Mouse (Mus musculus): ENCODE data around the gene Dnm3.

The Dnm3 gene

DNA sequence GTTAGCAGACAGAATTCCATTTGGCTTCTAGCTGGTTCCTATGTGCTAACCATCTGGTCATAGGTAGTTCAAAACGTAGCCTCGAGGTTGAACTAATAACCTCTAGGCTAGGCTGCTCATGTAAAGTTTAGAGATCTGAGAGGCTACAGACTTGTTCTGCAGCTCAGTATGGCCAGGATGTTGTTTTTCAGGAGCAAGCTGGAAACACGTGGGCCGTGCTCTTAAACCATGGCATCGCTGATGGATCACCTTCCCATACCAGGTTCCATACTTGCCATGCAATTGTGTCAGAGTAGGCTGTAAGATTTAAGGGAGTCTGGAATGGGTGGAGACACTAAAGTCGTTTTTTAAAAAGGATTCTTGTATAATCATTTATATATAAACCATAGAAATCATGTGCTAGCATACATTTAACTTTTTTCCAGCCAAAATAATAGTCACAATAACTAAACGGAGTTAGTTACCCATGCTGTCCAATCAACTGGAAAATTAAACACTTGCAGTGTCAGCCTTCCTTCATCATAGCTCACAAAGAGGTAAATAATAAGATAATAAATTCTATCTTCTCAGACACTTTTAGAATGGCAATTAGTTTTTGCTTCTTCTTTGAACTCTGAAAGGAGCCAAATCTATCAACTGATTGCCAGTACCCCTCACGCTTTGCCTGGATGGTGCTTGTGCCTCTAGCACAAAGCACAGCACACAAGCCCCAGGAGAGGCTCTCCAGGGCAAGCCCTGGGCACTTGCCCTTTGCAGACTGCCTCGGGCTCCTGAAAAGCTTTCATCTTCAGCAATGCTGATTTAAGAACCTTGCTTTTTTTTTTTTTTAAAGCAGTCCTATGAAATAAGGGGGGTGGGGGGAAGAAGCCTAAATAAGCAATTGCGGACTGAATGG, 486.9 kb downstream of the Dnm3 start:
- no peak for DNase-seq (ENCODE audit: low spot score)

DNA sequence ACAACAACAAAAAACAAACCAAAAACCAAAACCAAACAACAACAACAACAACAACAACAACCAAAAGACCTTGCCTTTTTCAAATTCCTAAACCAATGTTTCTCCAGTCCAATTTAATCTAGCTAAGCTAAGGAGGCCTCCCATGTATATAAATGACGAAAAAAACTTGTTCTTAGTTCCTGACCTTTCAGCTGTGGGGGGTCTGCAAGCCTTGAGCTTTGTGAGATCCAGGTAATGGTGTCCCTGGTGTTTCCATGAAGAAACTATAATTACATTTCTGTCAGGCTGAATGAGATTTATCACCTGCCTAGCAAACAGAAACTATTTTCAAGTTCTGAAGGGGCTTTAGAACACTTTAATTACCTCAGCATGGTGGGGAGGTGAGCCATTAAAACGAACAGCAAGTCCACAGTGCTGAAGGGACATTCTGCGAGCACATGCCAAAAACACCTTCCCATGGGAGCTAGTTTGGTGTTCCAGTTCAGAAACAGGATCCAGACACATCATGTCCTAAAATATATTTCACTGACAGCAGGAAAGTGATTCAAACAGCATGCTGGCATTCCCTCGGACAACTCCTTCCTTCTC, 493.8 kb downstream of the Dnm3 start:
- DNase-seq (ENCODE audit: low spot score): no peak

DNA sequence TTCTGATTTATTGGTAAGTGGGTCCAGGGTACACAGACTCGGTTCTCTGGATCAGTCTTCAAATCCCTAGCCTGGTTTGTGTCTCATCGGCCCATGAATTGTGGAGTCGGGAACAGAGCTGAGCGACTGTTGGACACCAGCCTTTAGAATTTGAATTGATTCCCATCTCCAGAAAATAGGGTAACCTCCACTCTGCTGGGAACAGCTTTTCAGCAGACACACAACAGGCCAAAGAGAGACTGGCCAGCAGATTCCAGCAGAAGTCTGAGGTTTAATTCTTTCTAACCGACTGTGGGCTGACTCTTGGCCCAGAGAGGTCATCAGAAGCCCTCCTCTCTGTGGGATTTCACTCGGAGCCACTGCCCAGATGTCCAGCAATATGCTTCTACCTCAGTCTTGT, 494.4 kb downstream of the Dnm3 start:
- no peak for DNase-seq (ENCODE audit: low spot score)

- no peak for DNase-seq (ENCODE audit: low spot score)
These were observed 497.1 kb downstream of the Dnm3 start for GRCm38 (mm10) chr1:161980626-161981298.

GRCm38 (mm10) chr1:161980046-161980445, 497.8 kb downstream of the Dnm3 start:
- DNase-seq (ENCODE audit: low spot score): no peak

- no peak for DNase-seq (ENCODE audit: low spot score)
These were observed 498.3 kb downstream of the Dnm3 start, which contains the start of gene 4930558K02Rik for GRCm38 (mm10) chr1:161979536-161979935. 4930558K02Rik (minus strand) TSS chr1:161979636.

- no peak for DNase-seq (ENCODE audit: low spot score)
These were observed 499.6 kb downstream of the Dnm3 start for GRCm38 (mm10) chr1:161978173-161978700.

- DNase-seq (ENCODE audit: low spot score): no peak
These were observed 500.5 kb downstream of the Dnm3 start for GRCm38 (mm10) chr1:161977331-161977730.

GRCm38 (mm10) chr1:161976255-161977182, 501.3 kb downstream of the Dnm3 start:
- DNase-seq (ENCODE audit: low spot score): peak; percentile 84

GRCm38 (mm10) chr1:161972233-161972632, 505.6 kb downstream of the Dnm3 start:
- DNase-seq (ENCODE audit: low spot score): no peak

GRCm38 (mm10) chr1:161970874-161971273, 507.0 kb downstream of the Dnm3 start:
- no peak for DNase-seq (ENCODE audit: low spot score)

DNA sequence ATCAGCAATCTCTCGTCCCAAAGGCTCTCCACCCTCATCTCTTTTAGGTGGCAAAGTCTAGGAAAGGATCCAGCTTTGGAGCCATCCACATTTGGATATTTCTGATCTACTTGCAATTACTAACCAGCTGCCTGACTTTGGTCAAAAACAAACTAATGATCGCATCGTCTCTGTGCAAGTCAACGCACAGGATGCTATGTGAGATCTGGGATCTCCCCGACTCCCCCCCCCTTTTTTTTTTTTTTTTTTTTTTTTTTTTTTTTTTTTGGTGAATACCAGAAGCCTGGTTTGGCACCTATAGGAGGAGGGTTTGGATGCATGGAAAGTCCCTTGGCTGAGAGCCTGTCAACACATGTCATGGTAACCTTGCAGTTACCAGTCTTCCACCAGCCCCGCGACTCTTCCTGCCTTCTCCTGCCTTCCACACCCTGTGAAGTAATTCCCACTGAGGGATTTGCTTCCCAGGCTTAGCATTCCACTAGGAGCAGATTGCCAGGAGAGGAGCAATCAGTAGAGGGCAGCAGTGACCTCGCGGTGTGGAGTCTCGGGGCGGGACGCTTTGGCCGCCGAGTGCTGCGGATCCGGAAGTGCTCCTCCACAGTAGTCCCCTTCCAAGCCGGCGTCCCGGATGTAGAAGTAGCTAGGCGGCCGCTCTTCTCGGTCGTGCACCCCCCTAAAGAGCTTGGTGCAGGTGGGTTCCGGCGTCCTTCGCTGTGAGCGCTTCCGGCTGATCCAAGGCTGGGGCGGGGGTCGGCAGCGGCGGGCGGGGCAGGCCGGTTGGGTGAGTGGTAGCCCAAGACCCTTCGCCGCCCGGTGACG, 509.0 kb downstream of the Dnm3 start, which contains the start of gene Pigc:
TSS of gene Pigc (plus strand) at position 598 of the 819 bp plus-strand sequence.
- DNase-seq (ENCODE audit: low spot score): peak; percentile 93

DNA sequence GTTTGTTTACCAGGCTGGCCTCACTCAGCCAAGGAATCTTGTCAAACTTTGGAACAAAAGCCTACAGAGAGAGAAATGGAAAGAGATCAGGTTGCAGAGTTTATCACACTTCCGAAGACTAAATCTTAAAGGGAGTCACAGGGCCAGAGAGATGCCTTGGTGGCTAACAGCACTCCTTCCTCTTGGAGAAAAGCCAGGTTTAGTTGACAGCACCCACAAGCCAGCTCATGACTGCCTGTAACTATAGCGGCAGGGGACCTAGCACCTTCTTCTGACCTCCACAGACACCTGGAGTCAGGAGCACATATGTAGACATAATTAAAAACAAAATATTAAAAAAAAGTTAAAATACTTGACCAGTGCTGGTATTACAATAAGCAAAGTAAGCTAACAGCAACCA, 509.9 kb downstream of the Dnm3 start:
- no peak for DNase-seq (ENCODE audit: low spot score)

DNA sequence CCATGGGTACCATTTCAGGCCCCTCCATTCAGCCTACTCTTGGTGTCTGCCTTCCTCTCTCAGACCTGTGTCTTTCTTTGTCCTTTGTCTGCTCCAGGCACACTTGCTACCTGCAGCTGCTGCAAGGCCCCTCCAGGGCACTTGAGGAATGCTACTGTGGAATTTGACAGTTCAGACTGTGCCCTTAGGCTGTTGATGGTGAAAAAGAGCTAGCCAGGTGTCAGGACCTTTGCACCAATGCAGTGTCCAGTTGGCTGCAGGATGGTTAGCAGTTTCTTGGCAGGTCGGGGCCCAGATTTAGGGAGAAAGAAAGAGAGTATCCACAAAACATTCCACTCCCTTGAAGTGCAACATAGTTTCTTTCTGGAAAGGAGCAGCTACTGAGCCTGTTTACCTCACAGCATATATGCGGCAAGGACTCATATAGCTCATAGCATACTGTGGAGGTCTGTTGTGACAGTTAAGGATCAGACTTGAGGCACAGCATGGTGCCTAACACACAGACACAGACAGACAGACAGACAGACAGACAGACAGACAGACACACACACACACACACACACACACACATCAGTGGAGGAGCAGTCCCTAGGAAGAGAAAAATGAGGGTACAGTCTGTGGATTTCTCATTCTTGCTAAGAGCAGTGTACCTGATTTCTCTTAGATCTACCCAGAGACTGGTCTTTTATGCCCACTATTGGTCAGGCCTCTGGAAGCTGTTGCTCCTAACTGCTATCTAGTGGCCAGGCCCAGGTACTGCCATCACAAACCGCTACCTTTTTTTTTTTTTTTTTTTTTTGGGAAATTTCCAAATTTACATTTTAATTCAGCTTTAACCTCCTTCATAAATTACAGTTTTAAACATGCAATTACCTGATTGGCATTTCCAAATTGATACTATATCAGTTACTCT, 515.1 kb downstream of the Dnm3 start:
- DNase-seq (ENCODE audit: low spot score): no peak

DNA sequence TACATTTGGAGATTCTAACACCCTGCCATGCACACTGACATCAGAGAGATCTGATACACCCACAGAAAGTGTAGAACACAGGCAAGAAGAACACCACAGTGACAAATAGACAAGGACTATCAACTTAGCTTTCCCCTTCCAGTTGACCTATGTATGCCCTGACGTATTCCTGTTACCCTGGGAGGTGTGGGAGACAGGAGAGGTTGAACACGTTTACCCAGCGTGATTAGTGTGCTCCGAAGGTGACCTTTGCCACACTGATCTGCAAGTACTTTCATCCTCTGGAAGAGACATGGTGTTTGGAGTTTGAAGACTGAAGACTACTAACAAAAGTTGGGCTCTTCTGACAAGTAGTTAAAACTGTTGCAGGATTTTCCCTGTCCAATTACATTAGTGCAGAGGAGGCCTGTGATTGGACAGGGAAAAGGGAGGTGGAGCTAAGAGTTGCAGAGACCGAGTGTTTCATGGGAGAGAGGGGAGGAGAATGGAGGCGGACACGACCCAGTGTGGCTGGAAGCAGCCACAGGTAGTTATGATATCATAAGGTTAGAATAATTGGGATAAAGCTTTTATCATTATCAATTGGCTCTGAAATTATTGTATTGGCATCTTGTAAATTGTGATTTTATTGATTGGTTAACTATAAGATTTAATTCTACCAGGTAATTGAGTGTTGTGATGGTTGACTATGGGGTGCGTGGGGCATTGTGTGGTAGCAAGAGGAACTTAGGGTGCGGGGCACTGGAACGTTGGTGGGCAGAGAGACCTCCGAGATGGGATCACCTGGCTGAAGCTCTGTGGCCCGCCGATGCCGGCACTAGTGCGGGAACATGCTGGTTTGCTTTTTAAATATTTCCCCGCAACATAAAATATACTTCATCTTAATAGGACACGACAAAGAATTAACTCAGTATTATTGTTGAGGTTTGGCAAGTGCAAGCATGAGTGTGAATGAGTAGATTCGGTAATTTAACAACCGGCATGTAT, 519.6 kb downstream of the Dnm3 start:
- no peak for DNase-seq (ENCODE audit: low spot score)

- no peak for DNase-seq (ENCODE audit: low spot score)
These were observed 522.0 kb downstream of the Dnm3 start for GRCm38 (mm10) chr1:161955846-161956245.

DNA sequence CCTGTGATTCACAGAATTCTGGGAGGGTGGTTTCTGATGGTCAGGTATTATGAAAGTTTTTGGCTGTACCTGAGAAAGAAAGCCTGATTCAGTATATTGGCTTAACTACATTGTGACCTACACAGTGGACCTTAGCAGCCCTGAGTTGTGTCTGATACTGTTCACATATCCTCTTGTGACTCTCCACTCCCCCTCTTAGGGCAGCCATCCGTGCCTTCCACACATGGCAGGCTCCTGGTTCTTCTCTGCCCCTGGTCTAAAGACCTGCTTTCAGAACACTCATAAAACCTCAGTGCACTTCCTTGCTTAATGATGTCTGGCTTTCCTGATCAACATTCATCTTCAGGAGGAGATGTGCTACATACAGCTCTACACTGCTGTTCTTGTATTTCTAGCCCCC, 525.2 kb downstream of the Dnm3 start:
- no peak for DNase-seq (ENCODE audit: low spot score)

Data from yolk sac, embryonic 10.5 days (tissue).